Mouse (Mus musculus) hindbrain, embryonic 14.5 days (tissue): ENCODE measurements around the gene Map3k20. TPM values are rescaled to one million over a fixed set of nuclear protein-coding genes. Genes with fewer than 3 reads are reported as not detected.

Experiments
- ATAC-seq: fragments of 200-750 bp; cut with Nextera tagmentation; 2 replicates; pipeline ENCODE4 v1.8.0; 2017; ENCODE audit warnings: moderate number of reproducible peaks, mild to moderate bottlenecking, moderate TSS enrichment, moderate library complexity; ENCODE audit not compliant: low FRiP score
- DNase-seq: peaks from one replicate; pipeline ENCODE4 v3.0.0-alpha.2; 2015; ENCODE audit warnings: low spot score
- H3K27ac ChIP-seq: fragments of 300-500 bp; sonication (generic); 2 replicates; pipeline ENCODE4 v1.5.1; 2014; ENCODE audit warnings: mild to moderate bottlenecking, moderate library complexity
- H3K27me3 ChIP-seq: fragments of 300-500 bp; sonication (generic); 2 replicates; pipeline ENCODE4 v1.6.1; 2014; ENCODE audit warnings: mild to moderate bottlenecking, low read length, mixed read lengths; ENCODE audit not compliant: control insufficient read depth, insufficient read depth
- H3K36me3 ChIP-seq: fragments of 300-500 bp; sonication (generic); replicated peaks from 2 replicates; pipeline ENCODE4 v1.6.1; 2014; ENCODE audit not compliant: control insufficient read depth, insufficient read depth
- H3K4me1 ChIP-seq: fragments of 300-500 bp; sonication (generic); replicated peaks from 2 replicates; pipeline ENCODE4 v1.6.1; 2014; ENCODE audit warnings: antibody characterized with exemption, low read length, mixed read lengths; ENCODE audit not compliant: control insufficient read depth, insufficient read depth
- H3K4me2 ChIP-seq: fragments of 300-500 bp; sonication (generic); replicated peaks from 2 replicates; pipeline ENCODE4 v1.6.1; 2014; ENCODE audit warnings: mild to moderate bottlenecking, moderate library complexity
- H3K4me3 ChIP-seq: fragments of 300-500 bp; sonication (generic); replicated peaks from 2 replicates; pipeline ENCODE4 v1.5.1; 2014; ENCODE audit warnings: mild to moderate bottlenecking, low read length
- H3K9ac ChIP-seq: fragments of 300-500 bp; sonication (generic); 2 replicates; pipeline ENCODE4 v1.6.1; 2014
- H3K9me3 ChIP-seq: fragments of 300-500 bp; sonication (generic); 2 replicates; pipeline ENCODE4 v1.6.1; 2016; ENCODE audit warnings: low read length; ENCODE audit not compliant: control insufficient read depth
- WGBS: fragments of 180-500 bp; shearing (Covaris S2); extraction: QIAGEN DNeasy Blood & Tissue Kit; methylation state at CpG from one replicate; pipeline ENCODE4 v1.1.7; 2014; 5-methylcytosine and 5-hydroxymethylcytosine counted together
- polyA plus RNA-seq: library from polyadenylated mRNA; unstranded; fragments of >200 nt; fragmentation: Nextera tagmentation; extraction: Ambion mirVana; gene quantifications from 2 replicates; pipeline ENCODE4 v1.2.1, GENCODE M21; 2014

The Map3k20 gene
- polyA plus RNA-seq, 1 experiment from 2014 or later = 5.1 TPM

DNA sequence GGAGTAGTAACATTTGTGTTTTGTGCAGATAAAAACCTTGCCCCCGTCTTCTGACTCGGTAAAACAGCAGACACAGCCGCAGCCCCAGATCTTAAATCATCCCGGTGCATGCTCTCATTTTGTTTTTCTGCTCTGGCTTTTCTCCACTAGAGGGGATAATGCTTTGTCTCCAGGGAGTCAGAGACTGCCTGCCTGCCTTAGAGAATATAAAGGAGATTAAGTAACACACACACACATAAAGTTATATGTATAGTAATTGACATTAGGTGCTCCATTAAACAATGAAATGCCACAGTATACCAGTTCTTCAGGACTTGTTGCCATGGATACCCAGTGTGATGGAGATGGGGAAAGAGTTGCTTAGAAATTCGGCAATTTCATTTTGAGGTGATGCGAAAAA is 41.1 kb downstream of the Map3k20 start:
- ATAC-seq (no peak), DNase-seq (peak; percentile 36)
- no peaks in the 10 kb centered on the region for H3K36me3 ChIP-seq
- H3K9me3 ChIP-seq = no peaks in the 10 kb centered on the region
- no peak overlapping the region for H3K4me2 ChIP-seq
- no peak overlapping the region for H3K9ac ChIP-seq
- H3K4me1 ChIP-seq = peaks cover 19% of the 10 kb centered on the region
- 42% methylated on average over 6 of the region's 6 CpGs for WGBS
- no peaks in the 10 kb centered on the region for H3K27me3 ChIP-seq
- no peak overlapping the region for H3K4me3 ChIP-seq
- no peak overlapping the region for H3K27ac ChIP-seq

DNA sequence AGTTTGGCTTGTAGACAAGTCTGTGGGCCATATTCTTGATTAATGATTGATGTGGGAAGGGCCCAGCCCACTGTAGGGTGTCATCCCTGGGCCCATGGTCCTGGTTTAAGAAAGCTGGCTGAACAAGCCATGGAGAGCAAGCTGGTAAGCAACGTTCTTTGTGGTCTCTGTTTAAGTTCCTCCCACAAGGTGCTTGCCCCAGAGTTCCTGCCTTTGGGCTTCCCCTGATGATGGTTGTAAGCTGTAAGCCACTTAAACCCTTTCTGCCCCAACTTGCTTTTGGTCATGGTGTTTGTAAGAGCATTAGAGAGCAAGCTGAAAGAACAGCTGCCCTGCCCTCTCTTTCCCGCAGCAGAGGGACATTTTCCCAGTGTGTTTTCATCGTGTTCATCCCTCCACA is 43.0 kb downstream of the Map3k20 start:
- no peak overlapping the region for H3K27ac ChIP-seq
- no peaks in the 10 kb centered on the region for H3K9me3 ChIP-seq
- 57% methylated on average over 3 of the region's 3 CpGs for WGBS
- no peaks in the 10 kb centered on the region for H3K36me3 ChIP-seq
- H3K27me3 ChIP-seq = no peaks in the 10 kb centered on the region
- no peak for DNase-seq
- H3K4me3 ChIP-seq = no peak overlapping the region
- no peak overlapping the region for H3K4me2 ChIP-seq
- H3K9ac ChIP-seq = no peak overlapping the region
- no peak for ATAC-seq
- peaks cover 19% of the 10 kb centered on the region for H3K4me1 ChIP-seq

DNA sequence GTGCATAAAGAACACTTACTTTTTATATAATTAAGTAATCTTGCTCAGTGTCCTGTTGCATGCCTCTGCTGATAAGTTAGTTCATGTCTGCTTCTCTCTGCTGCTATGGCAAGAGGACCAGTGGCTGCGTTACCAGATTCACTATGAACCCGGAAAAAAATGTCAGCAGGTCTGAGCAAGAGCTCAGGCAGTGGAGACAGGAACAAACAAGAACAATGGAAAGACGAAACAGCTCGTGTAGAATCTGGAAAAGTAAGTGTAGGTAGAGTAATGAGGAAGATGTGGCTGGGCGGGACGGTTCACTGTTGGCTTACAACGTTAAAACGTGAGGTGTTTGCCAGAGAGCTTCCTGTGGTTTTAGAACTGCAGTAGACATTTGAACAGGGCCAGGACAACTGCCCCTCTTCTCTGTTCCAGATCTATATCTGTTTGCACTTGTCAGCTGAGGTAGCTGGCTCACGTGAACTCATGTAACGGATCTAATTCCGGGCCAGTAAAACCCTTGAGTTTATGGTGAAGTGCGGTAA is 45.6 kb downstream of the Map3k20 start:
- Histone ChIP-seq H3K27ac (no peak overlapping the region), H3K4me3 (no peak overlapping the region), H3K36me3 (no peaks in the 10 kb centered on the region), H3K4me1 (peaks cover 10% of the 10 kb centered on the region), H3K9ac (no peak overlapping the region), H3K9me3 (no peaks in the 10 kb centered on the region), H3K27me3 (no peaks in the 10 kb centered on the region), H3K4me2 (no peak overlapping the region)
- WGBS = 92% methylated on average over 12 of the region's 12 CpGs
- no peak for ATAC-seq
- DNase-seq = no peak

DNA sequence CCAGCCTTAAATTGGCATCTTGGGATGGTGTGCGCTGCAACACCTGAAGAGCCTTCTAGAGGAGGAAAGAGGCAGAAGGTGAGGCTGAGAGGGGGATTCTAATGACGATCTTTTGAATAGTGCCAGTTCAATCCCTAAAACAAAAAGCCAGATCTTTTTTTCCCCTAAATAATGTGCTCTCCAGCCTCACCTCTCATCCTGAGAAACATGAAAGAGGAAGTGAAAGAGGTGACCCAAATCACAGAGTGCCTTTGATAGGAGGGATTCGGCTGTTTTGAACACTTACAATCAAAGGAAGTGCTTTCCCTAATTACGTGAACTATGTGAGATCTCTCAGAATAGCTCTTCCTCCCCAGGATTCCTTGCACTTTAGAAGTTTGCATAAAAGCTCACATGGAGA is 46.6 kb downstream of the Map3k20 start:
- DNase-seq (no peak), ATAC-seq (no peak)
- Histone ChIP-seq H3K4me3 (no peak overlapping the region), H3K27me3 (no peaks in the 10 kb centered on the region), H3K27ac (no peak overlapping the region), H3K9me3 (no peaks in the 10 kb centered on the region), H3K9ac (no peak overlapping the region), H3K4me1 (0 out of 2 replicates have a peak, but pooled peaks cover 2% of the 10 kb centered on the region), H3K4me2 (no peak overlapping the region), H3K36me3 (no peaks in the 10 kb centered on the region)
- WGBS = 87% methylated on average over 4 of the region's 4 CpGs

DNA sequence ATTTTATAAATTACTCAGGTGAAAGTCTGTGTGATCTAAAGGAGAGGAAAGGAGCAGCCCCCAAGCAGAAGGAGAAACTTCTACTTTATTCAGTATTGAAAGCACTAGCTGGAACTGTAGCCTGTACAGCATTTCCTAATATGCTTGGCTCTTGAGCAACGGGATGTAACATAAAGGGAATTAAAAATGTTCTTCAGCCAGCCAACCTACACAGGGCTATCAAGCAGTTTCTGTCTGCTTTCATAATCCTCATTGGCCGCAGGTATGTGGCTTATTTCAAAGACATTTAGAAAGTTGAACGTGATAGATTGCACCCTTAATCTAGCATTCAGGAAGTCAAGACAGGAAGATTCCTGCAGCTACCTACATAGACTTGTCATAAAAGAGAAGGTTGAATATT is 47.8 kb downstream of the Map3k20 start:
- Histone ChIP-seq H3K27ac (no peak overlapping the region), H3K9me3 (no peaks in the 10 kb centered on the region), H3K36me3 (no peaks in the 10 kb centered on the region), H3K4me2 (no peak overlapping the region), H3K9ac (no peak overlapping the region), H3K4me1 (no peaks in the 10 kb centered on the region), H3K27me3 (no peaks in the 10 kb centered on the region), H3K4me3 (no peak overlapping the region)
- 87% methylated on average over 3 of the region's 3 CpGs for WGBS
- no peak for ATAC-seq
- no peak for DNase-seq

DNA sequence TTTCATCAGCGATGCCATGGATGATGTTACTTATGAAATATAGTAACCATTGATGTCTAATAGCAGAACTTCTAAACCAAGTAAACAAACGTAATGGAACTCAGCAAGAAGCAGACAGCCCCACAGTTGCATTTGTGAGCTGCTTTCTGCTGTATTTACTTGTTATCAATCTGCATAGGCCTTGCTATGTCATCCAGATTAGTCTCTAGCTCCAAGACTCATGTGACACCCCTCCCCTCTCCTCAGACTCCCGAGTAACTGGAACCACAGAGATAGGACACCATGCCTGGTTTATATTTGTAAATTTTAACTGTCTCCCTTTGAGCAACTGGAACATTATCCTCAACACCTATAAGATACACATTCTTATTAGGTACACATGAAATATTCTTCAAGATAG is 51.4 kb downstream of the Map3k20 start:
- Histone ChIP-seq H3K27ac (no peak overlapping the region), H3K9me3 (no peaks in the 10 kb centered on the region), H3K9ac (no peak overlapping the region), H3K36me3 (no peaks in the 10 kb centered on the region), H3K4me2 (no peak overlapping the region), H3K27me3 (no peaks in the 10 kb centered on the region), H3K4me1 (no peaks in the 10 kb centered on the region), H3K4me3 (no peak overlapping the region)
- ATAC-seq = no peak
- DNase-seq = no peak
- 94% methylated on average over 3 of the region's 3 CpGs for WGBS

DNA sequence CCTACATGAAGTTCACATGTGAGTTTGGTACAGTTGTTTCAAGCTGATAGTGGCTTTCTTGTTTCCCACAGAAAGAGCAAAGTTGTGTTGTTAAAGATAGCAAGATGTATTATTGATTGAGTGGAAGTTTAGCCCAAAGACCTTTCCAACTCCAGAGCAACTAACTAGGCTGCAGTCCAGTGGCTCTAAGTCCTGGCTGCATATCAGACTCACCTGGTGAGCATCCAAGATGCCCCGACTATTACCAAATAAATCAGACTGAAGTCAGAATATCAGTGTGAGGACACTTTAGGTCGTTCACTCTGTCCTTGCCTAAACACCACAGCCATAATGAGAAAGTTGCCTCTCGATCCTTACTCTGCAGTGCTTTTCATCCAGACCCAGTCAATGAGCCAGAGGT is 59.8 kb downstream of the Map3k20 start:
- Histone ChIP-seq H3K9ac (no peak overlapping the region), H3K27me3 (no peaks in the 10 kb centered on the region), H3K36me3 (no peaks in the 10 kb centered on the region), H3K9me3 (no peaks in the 10 kb centered on the region), H3K4me3 (no peak overlapping the region), H3K4me1 (no peaks in the 10 kb centered on the region), H3K27ac (no peak overlapping the region), H3K4me2 (no peak overlapping the region)
- 85% methylated on average over 3 of the region's 3 CpGs for WGBS
- DNase-seq = no peak
- no peak for ATAC-seq

DNA sequence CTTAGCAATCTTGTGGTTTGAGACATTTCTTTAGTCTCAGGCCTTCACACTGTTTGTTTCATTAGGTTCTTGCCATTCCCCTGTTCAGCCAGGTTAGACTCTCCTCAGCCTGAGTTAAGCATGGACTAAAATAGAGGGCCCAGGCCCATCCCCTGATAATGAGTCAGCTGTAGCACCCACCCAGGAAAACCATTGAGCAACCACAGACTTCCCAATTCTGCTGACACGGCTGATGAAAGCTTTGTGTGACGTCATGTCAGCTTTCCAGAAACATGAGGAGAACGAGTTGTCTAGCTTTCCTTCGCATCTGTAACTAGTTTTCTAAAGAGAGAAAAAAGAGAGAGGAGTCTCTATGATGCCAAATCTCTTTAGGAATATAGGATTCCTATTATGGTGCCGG is 65.9 kb downstream of the Map3k20 start:
- Histone ChIP-seq H3K27me3 (no peaks in the 10 kb centered on the region), H3K4me1 (no peaks in the 10 kb centered on the region), H3K4me3 (no peak overlapping the region), H3K27ac (no peak overlapping the region), H3K36me3 (no peaks in the 10 kb centered on the region), H3K9ac (no peak overlapping the region), H3K4me2 (no peak overlapping the region), H3K9me3 (no peaks in the 10 kb centered on the region)
- ATAC-seq = no peak
- DNase-seq = no peak
- 93% methylated on average over 5 of the region's 5 CpGs for WGBS

DNA sequence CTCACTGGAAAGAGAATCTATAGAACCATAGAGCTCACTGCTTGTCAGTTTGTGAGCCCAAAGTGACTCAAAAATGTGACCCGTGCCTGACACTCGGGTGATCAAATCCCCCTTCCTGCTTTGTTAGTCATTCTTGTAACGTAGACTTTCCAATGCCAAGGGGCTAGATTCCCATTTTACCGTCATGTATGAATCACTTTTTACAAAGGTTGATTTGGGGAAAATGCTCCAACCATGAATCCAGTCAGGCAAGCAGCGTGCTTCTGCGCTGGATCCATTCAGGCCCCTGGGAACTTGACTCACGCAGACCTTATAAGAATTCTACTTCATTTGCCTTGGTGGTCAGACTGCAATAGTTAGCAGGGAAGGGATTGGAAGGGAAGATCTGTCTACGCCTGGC is 66.3 kb downstream of the Map3k20 start:
- ATAC-seq = no peak
- Histone ChIP-seq H3K4me2 (no peak overlapping the region), H3K9ac (no peak overlapping the region), H3K36me3 (no peaks in the 10 kb centered on the region), H3K4me1 (no peaks in the 10 kb centered on the region), H3K27ac (no peak overlapping the region), H3K27me3 (no peaks in the 10 kb centered on the region), H3K9me3 (no peaks in the 10 kb centered on the region), H3K4me3 (no peak overlapping the region)
- DNase-seq = no peak
- WGBS = 96% methylated on average over 8 of the region's 8 CpGs

DNA sequence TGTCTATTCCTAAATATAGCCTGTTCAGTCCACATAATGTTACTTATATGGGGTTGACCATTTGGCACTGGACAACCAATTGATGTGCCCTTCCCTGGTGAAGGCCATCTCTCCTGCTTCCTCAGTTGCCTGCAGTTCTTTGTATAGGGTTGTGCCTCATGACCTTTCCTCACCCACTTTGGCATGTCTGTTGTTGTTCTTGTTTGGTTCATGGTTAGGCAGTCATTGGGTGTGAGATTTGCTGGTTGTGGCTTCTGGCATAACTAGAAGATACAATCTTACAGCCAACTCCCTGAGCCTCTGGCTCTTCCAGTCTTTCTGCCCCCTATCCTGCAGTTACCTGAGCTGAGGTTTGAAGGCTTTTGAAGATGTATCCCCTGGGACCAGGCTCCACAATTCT is 67.3 kb downstream of the Map3k20 start:
- H3K4me3 ChIP-seq = no peak overlapping the region
- H3K27me3 ChIP-seq = no peaks in the 10 kb centered on the region
- H3K27ac ChIP-seq = no peak overlapping the region
- H3K36me3 ChIP-seq = no peaks in the 10 kb centered on the region
- H3K4me2 ChIP-seq = no peak overlapping the region
- H3K9ac ChIP-seq = no peak overlapping the region
- ATAC-seq = no peak
- H3K9me3 ChIP-seq = no peaks in the 10 kb centered on the region
- H3K4me1 ChIP-seq = no peaks in the 10 kb centered on the region
- no peak for DNase-seq
